Mouse (Mus musculus): Measurements from ENCODE around the gene Serpinb3a. TPM values are rescaled to one million over a fixed set of nuclear protein-coding genes. Genes with fewer than 3 reads are reported as not detected.

Serpinb3a gene
- not detected in 2 replicates for polyA plus RNA-seq (2012; rRNA removed)

DNA sequence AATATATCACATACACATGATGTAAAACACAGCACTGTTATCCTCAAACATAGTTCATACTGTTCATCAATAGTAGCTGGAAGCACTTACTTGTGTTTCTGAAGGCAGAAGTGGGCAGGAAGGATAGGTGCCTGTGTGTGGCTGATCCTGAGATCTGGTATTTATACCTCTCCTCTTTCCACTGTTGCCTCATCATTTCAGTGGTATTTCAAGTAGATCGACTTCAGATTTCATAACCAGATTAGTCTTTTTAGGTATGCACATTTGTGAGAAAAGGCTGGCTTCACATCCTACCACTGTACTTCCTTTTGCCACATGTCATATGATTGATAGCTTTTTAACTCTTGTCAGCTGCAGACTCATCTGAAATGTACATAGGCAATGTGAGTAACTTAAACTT is at the start of gene Serpinb3a:
Gene Serpinb3a, minus strand, starts transcription at position 101 of the 400 bp plus-strand sequence.

DNA sequence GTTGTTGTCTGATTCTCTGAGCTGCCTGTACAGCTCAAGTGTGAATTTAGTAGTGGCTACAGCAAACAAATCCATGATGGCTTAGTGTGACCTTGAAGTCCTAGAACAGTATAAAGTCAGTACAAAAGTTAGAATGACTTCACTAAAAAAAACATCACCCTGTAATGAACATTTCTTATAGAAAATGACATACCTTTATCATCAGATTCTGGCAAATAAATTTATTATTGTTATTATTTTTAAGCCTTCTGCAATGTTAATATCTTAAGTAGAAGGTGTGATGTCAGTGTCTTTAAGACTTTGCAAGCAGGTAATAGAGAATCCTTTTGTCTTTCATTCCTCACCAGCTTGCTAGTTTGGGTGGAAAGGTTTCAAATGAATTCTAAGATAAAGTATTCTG is 31.3 kb upstream of the Serpinb3a start, which contains the start of gene Serpinb3d:
Gene Serpinb3d, minus strand, starts transcription at position 101 of the 400 bp plus-strand sequence.

Other genes starting within 250 kb of the Serpinb3a start
- 4.6 and 5.2 TPM in 2 replicates for gene Serpinb5, start 191.1 kb downstream of the Serpinb3a start, polyA plus RNA-seq (2012; rRNA removed)
- not detected in 2 replicates for gene Serpinb12, start 117.9 kb downstream of the Serpinb3a start, polyA plus RNA-seq (2012; rRNA removed)
- gene Serpinb13, start 71.3 kb downstream of the Serpinb3a start, polyA plus RNA-seq (2012; rRNA removed): not detected in 2 replicates
- not detected in 2 replicates for gene Serpinb3d, start 31.2 kb upstream of the Serpinb3a start, polyA plus RNA-seq (2012; rRNA removed)
- gene Serpinb3b, start 226.1 kb upstream of the Serpinb3a start, polyA plus RNA-seq (2012; rRNA removed): not detected in 2 replicates
- not detected in 2 replicates for gene Serpinb3c, start 226.1 kb upstream of the Serpinb3a start, polyA plus RNA-seq (2012; rRNA removed)

All from colon, adult 2 months (tissue).